Comparison of ENCODE assay signal across 8 mouse cellular contexts in genomic region chr7:18926911-18927310, GRCm38 (mm10). TPM values are rescaled to one million over a fixed set of nuclear protein-coding genes. Genes with fewer than 3 reads are reported as not detected.
DNase-seq lines count a peak whose midpoint lies in the region; ATAC-seq and TF ChIP-seq lines count a peak whose summit lies in the region.

No protein-coding gene starts in this region.

- H3K36me3 ChIP-seq in kidney, postnatal 0 days (ENCODE audit: insufficient read depth, low read length): no peaks in the 10 kb centered on the region
- no peaks in the 10 kb centered on the region for H3K36me3 ChIP-seq in forebrain, embryonic 10.5 days (replicated peaks)
- no peaks in the 10 kb centered on the region for H3K36me3 ChIP-seq in intestine, embryonic 14.5 days (ENCODE audit: control insufficient read depth, insufficient read depth, low read length)
- H3K36me3 ChIP-seq in neural tube, embryonic 12.5 days: no peaks in the 10 kb centered on the region

- H3K4me3 ChIP-seq in kidney, postnatal 0 days (replicated peaks; ENCODE audit: low read depth, low read length): peak overlapping the region; percentile 54
- H3K4me3 ChIP-seq in forebrain, embryonic 10.5 days: peak overlapping the region; percentile 90
- peak overlapping the region; percentile 47; the same call in 1 of the 2 replicates for H3K4me3 ChIP-seq in intestine, embryonic 14.5 days (ENCODE audit: low read depth, low read length)
- H3K4me3 ChIP-seq in neural tube, embryonic 12.5 days: peak overlapping the region; percentile 92

- no peak for DNase-seq in kidney, postnatal 0 days (ENCODE audit: low spot score)
- no peak for DNase-seq in kidney, postnatal 36 days
- DNase-seq in forebrain, embryonic 10.5 days (ENCODE audit: extremely low spot score, low spot score): no peak
- DNase-seq in intestine, embryonic 14.5 days (ENCODE audit: low spot score): no peak
- DNase-seq in cerebellum, adult 11 months: no peak
- DNase-seq in urinary bladder, adult 2 months (ENCODE audit: low spot score): no peak
- no peak for DNase-seq in ovary, postnatal 14 days (ENCODE audit: low spot score)

- ATAC-seq in kidney, postnatal 0 days (replicated peaks; ENCODE audit: low FRiP score, low read depth): no peak
- no peak for ATAC-seq in intestine, embryonic 14.5 days (replicated peaks; ENCODE audit: low FRiP score, low TSS enrichment, low read depth)
- no peak for ATAC-seq in neural tube, embryonic 12.5 days (ENCODE audit: low FRiP score, low read depth)

- H3K4me1 ChIP-seq in kidney, postnatal 0 days (replicated peaks; ENCODE audit: insufficient read depth, low read length): peaks cover 8% of the 10 kb centered on the region; the same call in 1 of the 2 replicates
- H3K4me1 ChIP-seq in forebrain, embryonic 10.5 days: peaks cover 63% of the 10 kb centered on the region
- peaks cover 6% of the 10 kb centered on the region; the same call in 1 of the 2 replicates for H3K4me1 ChIP-seq in intestine, embryonic 14.5 days (replicated peaks; ENCODE audit: control insufficient read depth, insufficient read depth, low read length)
- H3K4me1 ChIP-seq in neural tube, embryonic 12.5 days: peaks cover 63% of the 10 kb centered on the region

- 47% methylated on average over 6 of the region's 6 CpGs for WGBS in kidney, postnatal 0 days
- WGBS in forebrain, embryonic 10.5 days: 52% methylated on average over 6 of the region's 6 CpGs
- WGBS in intestine, embryonic 14.5 days: 49% methylated on average over 6 of the region's 6 CpGs
- WGBS in neural tube, embryonic 12.5 days: 54% methylated on average over 6 of the region's 6 CpGs

- peaks cover 29% of the 10 kb centered on the region for H3K27me3 ChIP-seq in kidney, postnatal 0 days (ENCODE audit: insufficient read depth, low read length)
- peaks cover 62% of the 10 kb centered on the region for H3K27me3 ChIP-seq in forebrain, embryonic 10.5 days (ENCODE audit: poor library complexity, severe bottlenecking)
- H3K27me3 ChIP-seq in intestine, embryonic 14.5 days (replicated peaks; ENCODE audit: control insufficient read depth, insufficient read depth, low read length): peaks cover 54% of the 10 kb centered on the region
- H3K27me3 ChIP-seq in neural tube, embryonic 12.5 days (replicated peaks): no peaks in the 10 kb centered on the region; the same call in 1 of the 2 replicates

- no peak overlapping the region for H3K27ac ChIP-seq in kidney, postnatal 0 days
- H3K27ac ChIP-seq in forebrain, embryonic 10.5 days: peak overlapping the region; percentile 95
- no peak overlapping the region for H3K27ac ChIP-seq in intestine, embryonic 14.5 days (ENCODE audit: low read depth)
- H3K27ac ChIP-seq in neural tube, embryonic 12.5 days: peak overlapping the region; percentile 77; the same call in 1 of the 2 replicates

- no peak overlapping the region for H3K9ac ChIP-seq in kidney, postnatal 0 days (ENCODE audit: low read depth, low read length)
- no peak overlapping the region for H3K9ac ChIP-seq in intestine, embryonic 14.5 days (ENCODE audit: low read length)
- H3K9ac ChIP-seq in neural tube, embryonic 12.5 days: peak overlapping the region; percentile 99

- no peaks in the 10 kb centered on the region for H3K9me3 ChIP-seq in kidney, postnatal 0 days (replicated peaks; ENCODE audit: low read length)
- H3K9me3 ChIP-seq in forebrain, embryonic 10.5 days: no peaks in the 10 kb centered on the region
- H3K9me3 ChIP-seq in intestine, embryonic 14.5 days (ENCODE audit: control insufficient read depth, low read length): no peaks in the 10 kb centered on the region
- H3K9me3 ChIP-seq in neural tube, embryonic 12.5 days: no peaks in the 10 kb centered on the region

- H3K4me2 ChIP-seq in kidney, postnatal 0 days (ENCODE audit: low read length): peak overlapping the region; percentile 76
- peak overlapping the region; percentile 83; the same call in 1 of the 2 replicates for H3K4me2 ChIP-seq in intestine, embryonic 14.5 days (ENCODE audit: low read length)
- H3K4me2 ChIP-seq in neural tube, embryonic 12.5 days (replicated peaks): peak overlapping the region; percentile 77

- TF ChIP-seq CTCF in kidney, postnatal 0 days (IDR thresholded peaks at IDR 0.05; ENCODE audit: low read depth): no peak

RNA-seq across cellular contexts. Expression of gene Nova2, which starts 1.2 kb away (rescaled TPM):
- 0.55 and 0.58 TPM in 2 replicates for polyA plus RNA-seq in kidney, postnatal 0 days (2015; fragmentation: Nextera tagmentation; extraction: Ambion mirVana)
- polyA plus RNA-seq in forebrain, embryonic 10.5 days (2016; fragmentation: Nextera tagmentation; extraction: Ambion mirVana): 2.2 and 2.9 TPM in 2 replicates
- polyA plus RNA-seq in intestine, embryonic 14.5 days (2014; fragmentation: Nextera tagmentation; extraction: Ambion mirVana): 0.66 and 0.75 TPM in 2 replicates
- polyA plus RNA-seq in neural tube, embryonic 12.5 days (2016; fragmentation: Nextera tagmentation; extraction: Ambion mirVana): 12.1 and 12.6 TPM in 2 replicates
- 0.48 and 1.0 TPM in 2 replicates for polyA plus RNA-seq in urinary bladder, adult 2 months (2012; rRNA removed)

RNA-seq across cellular contexts. Expression of gene Ccdc61, which starts 16.7 kb away (rescaled TPM):
- polyA plus RNA-seq in kidney, postnatal 0 days (2015; fragmentation: Nextera tagmentation; extraction: Ambion mirVana): 22.4 and 26.3 TPM in 2 replicates
- polyA plus RNA-seq in forebrain, embryonic 10.5 days (2016; fragmentation: Nextera tagmentation; extraction: Ambion mirVana): 30.0 and 31.0 TPM in 2 replicates
- polyA plus RNA-seq in intestine, embryonic 14.5 days (2014; fragmentation: Nextera tagmentation; extraction: Ambion mirVana): 21.5 and 21.7 TPM in 2 replicates
- 32.9 and 34.0 TPM in 2 replicates for polyA plus RNA-seq in neural tube, embryonic 12.5 days (2016; fragmentation: Nextera tagmentation; extraction: Ambion mirVana)
- polyA plus RNA-seq in urinary bladder, adult 2 months (2012; rRNA removed): 26.9 and 31.4 TPM in 2 replicates

RNA-seq across cellular contexts. Expression of gene Pglyrp1, which starts 55.8 kb away (rescaled TPM):
- 2.6 and 3.2 TPM in 2 replicates for polyA plus RNA-seq in kidney, postnatal 0 days (2015; fragmentation: Nextera tagmentation; extraction: Ambion mirVana)
- 0.93 and 1.0 TPM in 2 replicates for polyA plus RNA-seq in forebrain, embryonic 10.5 days (2016; fragmentation: Nextera tagmentation; extraction: Ambion mirVana)
- 17.7 and 26.7 TPM in 2 replicates for polyA plus RNA-seq in intestine, embryonic 14.5 days (2014; fragmentation: Nextera tagmentation; extraction: Ambion mirVana)
- polyA plus RNA-seq in neural tube, embryonic 12.5 days (2016; fragmentation: Nextera tagmentation; extraction: Ambion mirVana): 3.9 and 4.7 TPM in 2 replicates
- 3.3 and 3.5 TPM in 2 replicates for polyA plus RNA-seq in urinary bladder, adult 2 months (2012; rRNA removed)

Comparison
In these comparisons a context has a peak if more than half of its experiments do, and no peak if none do; other contexts are left out.
1. H3K27ac ChIP-seq: peak in forebrain, embryonic 10.5 days (single experiment) and neural tube, embryonic 12.5 days (single experiment); none in kidney, postnatal 0 days (single experiment) and intestine, embryonic 14.5 days (single experiment).
2. Peak in every context shown above with its lines, with median percentiles within 50 percentile points of each other: H3K4me2 ChIP-seq and H3K4me3 ChIP-seq.